Mouse (Mus musculus) cerebellum, adult 2 months (tissue): ENCODE data around the gene Abhd16a. TPM values are rescaled to one million over a fixed set of nuclear protein-coding genes. Genes with fewer than 3 reads are reported as not detected.
"Not testable (repeated sequence)": the region's sequence is repeated elsewhere in the genome, so short reads cannot be mapped to it uniquely, and the experiment has no call there.

Experiments
- DNase-seq, 2 experiments: peaks; one replicate each; pipeline ENCODE4 v3.0.0; 2021
- H3K27ac ChIP-seq: fragments of 200-500 bp; 2 replicates; pipeline ENCODE4 v1.5.1; 2012; ENCODE audit warnings: low read length, control low read depth, inconsistent platforms; ENCODE audit not compliant: insufficient read depth
- H3K27me3 ChIP-seq: fragments of 200-500 bp; 2 replicates; pipeline ENCODE4 v1.6.1; 2012; ENCODE audit warnings: inconsistent platforms, mild to moderate bottlenecking, low read length, moderate library complexity; ENCODE audit not compliant: control insufficient read depth, insufficient read depth
- H3K4me1 ChIP-seq: fragments of 200-500 bp; 2 replicates; pipeline ENCODE4 v1.6.1; 2011; ENCODE audit warnings: low read length; ENCODE audit not compliant: control insufficient read depth, insufficient read depth
- H3K4me3 ChIP-seq: fragments of 200-500 bp; replicated peaks from 2 replicates; pipeline ENCODE3; 2011; ENCODE audit warnings: mild to moderate bottlenecking, low read depth, low read length, control low read depth; ENCODE audit not compliant: insufficient read depth
- CTCF ChIP-seq: fragments of 200-500 bp; IDR thresholded peaks from 2 replicates; pipeline ENCODE4 v1.5.1; 2011; ENCODE audit warnings: low read depth, mild to moderate bottlenecking, control low read depth, low read length, moderate library complexity, borderline replicate concordance; ENCODE audit not compliant: insufficient read depth
- POLR2A ChIP-seq: fragments of 200-500 bp; IDR thresholded peaks from 2 replicates; pipeline ENCODE4 v1.6.1; 2011; ENCODE audit warnings: low read length, control low read depth, borderline replicate concordance; ENCODE audit not compliant: insufficient read depth
- WGBS: fragments of 180-500 bp; shearing (Covaris S2); methylation state at CpG from one replicate; pipeline ENCODE4 v1.1.7; 2018; 5-methylcytosine and 5-hydroxymethylcytosine counted together
- polyA plus RNA-seq: library from polyadenylated mRNA; depleted of rRNA; stranded (reverse); fragments of >200 nt; gene quantifications from 2 replicates; pipeline ENCODE4 v1.2.3, GENCODE M21; 2012

Gene Abhd16a
- polyA plus RNA-seq, 1 experiment = 337 TPM

DNA sequence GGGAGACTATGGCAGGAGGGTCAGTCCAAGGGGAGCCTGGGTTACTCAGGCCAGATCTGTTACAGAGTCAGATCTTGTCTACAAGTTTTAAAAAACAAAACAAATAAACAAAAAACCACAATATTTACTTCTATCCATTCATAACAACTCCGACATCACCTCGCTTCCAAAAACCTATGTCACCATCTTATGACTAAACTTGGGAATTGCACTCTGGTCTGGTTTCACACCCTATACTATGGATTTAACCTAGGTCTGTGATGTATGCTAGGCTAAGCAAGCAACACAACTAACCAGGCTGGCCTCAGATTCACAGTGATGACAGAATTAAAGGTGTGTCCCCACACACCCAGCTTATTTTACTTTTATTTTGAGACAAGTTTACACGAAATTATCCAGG, 17.5 kb downstream of the Abhd16a start:
- peak overlapping the region; percentile 62; the same call in 1 of the 2 replicates for H3K27ac ChIP-seq
- TF ChIP-seq CTCF (no peak), POLR2A (no peak)
- no peak for DNase-seq
- WGBS = 65% methylated on average over 3 of the region's 3 CpGs
- H3K4me1 ChIP-seq = peaks cover 41% of the 10 kb centered on the region
- H3K4me3 ChIP-seq = no peak overlapping the region
- H3K27me3 ChIP-seq = no peaks in the 10 kb centered on the region

GRCm38 (mm10) chr17:35108097-35108496, 19.0 kb downstream of the Abhd16a start, which contains the start of gene Ly6g5c:
TSS of gene Ly6g5c (plus strand) at chr17:35108279.
- TF ChIP-seq POLR2A (no peak), CTCF (no peak)
- H3K27ac ChIP-seq = no peak within 1 kb of the TSS
- no peaks in the 10 kb centered on the region for H3K27me3 ChIP-seq
- peak; percentile 60 to 72 for DNase-seq
- H3K4me3 ChIP-seq = no peak within 1 kb of the TSS
- 15% methylated on average over 6 of the region's 6 CpGs for WGBS
- peaks cover 28% of the 10 kb centered on the region for H3K4me1 ChIP-seq

GRCm38 (mm10) chr17:35111774-35112173, 22.7 kb downstream of the Abhd16a start:
- Histone ChIP-seq H3K4me1 (peaks cover 24% of the 10 kb centered on the region), H3K4me3 (no peak overlapping the region), H3K27ac (no peak overlapping the region), H3K27me3 (no peaks in the 10 kb centered on the region)
- DNase-seq = no peak
- TF ChIP-seq POLR2A (no peak), CTCF (no peak)
- WGBS = 35% methylated on average over 9 of the region's 9 CpGs

DNA sequence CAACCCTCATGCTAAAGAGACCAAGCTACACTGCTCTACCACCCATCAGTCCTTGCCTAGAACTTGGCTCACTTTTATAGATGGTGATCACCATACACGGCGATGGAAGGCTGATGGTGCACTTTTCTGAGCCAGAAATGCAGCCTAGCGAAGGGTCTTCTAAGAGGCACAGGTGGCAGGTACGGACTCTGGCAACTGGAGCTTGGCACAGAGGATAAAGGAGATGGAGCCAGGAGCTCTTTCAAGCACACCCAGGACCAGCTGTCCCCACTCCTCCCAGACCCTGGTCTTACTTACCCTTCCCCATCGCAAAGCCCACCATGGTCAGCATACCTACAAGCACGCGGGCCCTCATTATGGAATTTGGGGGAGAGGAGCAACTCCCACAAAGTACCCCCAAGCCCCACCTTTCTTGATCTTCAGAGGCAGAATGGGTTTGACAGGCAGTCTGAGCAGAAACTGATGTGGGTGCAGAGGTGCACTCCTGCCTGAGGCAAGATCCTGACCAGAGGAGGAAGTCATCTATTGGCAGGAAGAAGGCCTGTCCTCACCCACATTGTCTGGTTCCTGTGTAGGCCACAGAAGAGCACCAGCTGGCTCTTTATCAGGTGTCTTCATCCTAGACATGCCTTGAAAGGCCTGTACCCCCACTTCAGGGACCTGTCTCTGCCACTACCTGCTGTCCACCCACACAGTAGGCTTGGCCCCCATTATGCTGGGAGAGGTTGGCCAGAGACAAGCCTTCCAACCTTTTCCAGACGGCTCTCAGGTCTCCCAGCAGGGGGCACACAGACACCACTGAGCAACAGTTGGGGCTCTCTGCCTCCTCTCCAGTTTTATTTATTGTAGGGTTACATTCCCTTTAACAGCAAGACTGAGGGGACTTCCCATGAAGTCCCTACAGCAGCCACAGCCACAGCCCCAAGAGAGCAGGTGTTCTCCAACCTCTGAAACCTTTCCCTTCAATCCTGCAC, 26.3 kb downstream of the Abhd16a start, which contains the start of gene Ly6g5b:
Ly6g5b (minus strand) TSS at position 383 of the 974 bp plus-strand sequence.
- no peak for TF ChIP-seq CTCF
- TF ChIP-seq POLR2A = no peak
- peak in 1 of 2 experiments; percentile 35 for DNase-seq
- H3K27me3 ChIP-seq = no peaks in the 10 kb centered on the region
- 27% methylated on average over 8 of the region's 8 CpGs for WGBS
- no peak within 1 kb of the TSS for H3K4me3 ChIP-seq
- H3K4me1 ChIP-seq = peaks cover 18% of the 10 kb centered on the region
- peak within 1 kb of the TSS; percentile 13; the same call in 1 of the 2 replicates for H3K27ac ChIP-seq

- TF ChIP-seq CTCF = no peak
- peaks cover 9% of the 10 kb centered on the region for H3K4me1 ChIP-seq
- peak overlapping the region; percentile 90 for H3K4me3 ChIP-seq
- no peaks in the 10 kb centered on the region for H3K27me3 ChIP-seq
- DNase-seq = no peak
- peak overlapping the region; percentile 72 for H3K27ac ChIP-seq
- WGBS = under 1% methylated on average over 33 of the region's 33 CpGs
These were observed 31.7 kb downstream of the Abhd16a start for GRCm38 (mm10) chr17:35120745-35121142.

GRCm38 (mm10) chr17:35121143-35121799, 32.2 kb downstream of the Abhd16a start, which contains the start of gene Gpank1:
TSS of gene Gpank1 (plus strand) at chr17:35121455.
- Histone ChIP-seq H3K4me1 (peaks cover 6% of the 10 kb centered on the region; the same call in 1 of the 2 replicates), H3K27me3 (no peaks in the 10 kb centered on the region), H3K27ac (peak within 1 kb of the TSS; percentile 74), H3K4me3 (peak within 1 kb of the TSS; percentile 90)
- TF ChIP-seq POLR2A = peak; percentile 52; the same call in 1 of the 2 replicates
- TF ChIP-seq CTCF = no peak
- under 1% methylated on average over 50 of the region's 50 CpGs for WGBS
- DNase-seq = peak; percentile 96 to 99

DNA sequence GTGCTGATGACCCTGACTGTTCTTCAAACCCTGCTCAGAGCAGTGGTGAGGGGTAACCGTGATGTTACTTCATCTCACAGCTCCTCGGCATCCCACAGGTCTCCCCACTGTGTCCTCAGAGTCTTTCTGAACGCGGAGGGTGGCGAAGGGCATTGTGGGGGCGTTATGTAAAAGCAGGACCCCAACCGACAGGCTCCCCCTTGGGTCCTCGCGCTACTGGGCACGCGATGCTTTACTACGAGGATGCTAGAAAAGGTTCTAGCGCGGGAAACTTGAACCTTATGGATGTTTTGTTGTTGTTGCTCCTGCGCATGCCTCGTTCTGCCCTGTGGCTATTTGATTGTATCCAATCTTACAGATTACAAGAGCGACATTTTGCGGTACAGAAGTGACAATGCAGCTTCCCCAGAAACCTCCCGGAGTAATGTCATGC, 32.8 kb downstream of the Abhd16a start, which contains the start of gene Csnk2b:
Csnk2b (minus strand) TSS at position 183 of the 433 bp plus-strand sequence.
- H3K27me3 ChIP-seq = no peaks in the 10 kb centered on the region
- peak within 1 kb of the TSS; percentile 74 for H3K27ac ChIP-seq
- H3K4me3 ChIP-seq = peak within 1 kb of the TSS; percentile 90
- under 1% methylated on average over 19 of the region's 19 CpGs for WGBS
- peak; percentile 76 to 82 for DNase-seq
- peaks cover 6% of the 10 kb centered on the region; the same call in 1 of the 2 replicates for H3K4me1 ChIP-seq
- TF ChIP-seq CTCF (peak; percentile 54; the same call in 1 of the 2 replicates), POLR2A (no peak; the same call in 1 of the 2 replicates)

GRCm38 (mm10) chr17:35123287-35123686, 34.2 kb downstream of the Abhd16a start:
- H3K27ac ChIP-seq, H3K27me3 ChIP-seq, H3K4me3 ChIP-seq, H3K4me1 ChIP-seq, DNase-seq: not testable (repeated sequence)
- WGBS = 73% methylated on average over 9 of the region's 9 CpGs

GRCm38 (mm10) chr17:35124261-35124896, 35.3 kb downstream of the Abhd16a start:
- not testable (repeated sequence) for H3K4me3 ChIP-seq, H3K27me3 ChIP-seq, H3K27ac ChIP-seq, DNase-seq, H3K4me1 ChIP-seq
- WGBS = 92% methylated on average over 12 of the region's 12 CpGs
